Comparison of ENCODE assay signal across 12 mouse cellular contexts in genomic region chr4:126464892-126465235, GRCm38 (mm10). TPM values are rescaled to one million over a fixed set of nuclear protein-coding genes. Genes with fewer than 3 reads are reported as not detected.
DNase-seq lines count a peak whose midpoint lies in the region; ATAC-seq lines count a peak whose summit lies in the region.
"Had no signal": no experiment of that assay in that cellular context is flagged by ENCODE, and none has a peak within 500 bp of the region (broad histone marks: within the 10 kb centered on the region; RNA-seq: fewer than 3 reads in every experiment).

No protein-coding gene starts in this region.

- 22% methylated on average over 2 of the region's 2 CpGs for WGBS in heart, embryonic 12.5 days
- WGBS in forebrain, embryonic 11.5 days: 0% methylated on average over 2 of the region's 2 CpGs

- H3K9ac ChIP-seq in heart, embryonic 12.5 days: no peak overlapping the region
- peak overlapping the region; percentile 64 for H3K9ac ChIP-seq in forebrain, embryonic 11.5 days (ENCODE audit: low read length)
- H3K9ac ChIP-seq: embryonic facial prominence, embryonic 15.5 days had no signal

- no peaks in the 10 kb centered on the region for H3K27me3 ChIP-seq in heart, embryonic 12.5 days (replicated peaks)
- no peaks in the 10 kb centered on the region for H3K27me3 ChIP-seq in forebrain, embryonic 11.5 days (ENCODE audit: control insufficient read depth, insufficient read depth, low read length)
- H3K27me3 ChIP-seq: embryonic facial prominence, embryonic 15.5 days had no signal

- intact Hi-C loops in left cerebral cortex, postnatal 25 days (cut with DNase I): no loop called here

- DNase-seq in heart, adult 18-20 months: no peak
- DNase-seq in forebrain, embryonic 11.5 days (ENCODE audit: low spot score): peak; percentile 61
- DNase-seq in mesoderm, embryonic 11.5 days (ENCODE audit: low read depth, low spot score): peak; percentile 56
- DNase-seq in retina, embryonic 14.5 days (ENCODE audit: low spot score): peak; percentile 34
- no peak for DNase-seq in kidney, postnatal 4 days
- DNase-seq in left cerebral cortex, postnatal 25 days (ENCODE audit: low spot score in 2 of 2): no peak
- DNase-seq: gastrocnemius, postnatal 36 days; lung, postnatal 14 days had no signal

- H3K27ac ChIP-seq in heart, embryonic 12.5 days (ENCODE audit: poor library complexity, severe bottlenecking): no peak overlapping the region
- H3K27ac ChIP-seq in forebrain, embryonic 11.5 days (ENCODE audit: low read depth, low read length): peak overlapping the region; percentile 97

- peaks cover 42% of the 10 kb centered on the region for H3K4me1 ChIP-seq in heart, embryonic 12.5 days (replicated peaks)
- peaks cover 27% of the 10 kb centered on the region for H3K4me1 ChIP-seq in forebrain, embryonic 11.5 days (replicated peaks; ENCODE audit: control insufficient read depth, insufficient read depth, low read length)

- H3K36me3 ChIP-seq in heart, embryonic 12.5 days: peaks cover 9% of the 10 kb centered on the region
- H3K36me3 ChIP-seq in forebrain, embryonic 11.5 days (ENCODE audit: control insufficient read depth, insufficient read depth, low read length): no peaks in the 10 kb centered on the region; the same call in 1 of the 2 replicates

- no peaks in the 10 kb centered on the region for H3K9me3 ChIP-seq in heart, embryonic 12.5 days (replicated peaks)
- no peaks in the 10 kb centered on the region for H3K9me3 ChIP-seq in forebrain, embryonic 11.5 days (ENCODE audit: control insufficient read depth, low read length)
- H3K9me3 ChIP-seq: embryonic facial prominence, embryonic 15.5 days had no signal

- H3K4me2 ChIP-seq in heart, embryonic 12.5 days: 0 out of 2 replicates have a peak overlapping the region, but pooled peaks have one; percentile 5
- H3K4me2 ChIP-seq in forebrain, embryonic 11.5 days (ENCODE audit: low read depth, low read length, severe bottlenecking): peak overlapping the region; percentile 80

- ATAC-seq in heart, embryonic 12.5 days (ENCODE audit: insufficient number of reproducible peaks, low FRiP score): no peak
- ATAC-seq in forebrain, embryonic 11.5 days (replicated peaks; ENCODE audit: low FRiP score): no peak
- ATAC-seq in monocyte, adult 5-6 weeks (replicated peaks; ENCODE audit: insufficient number of reproducible peaks, low FRiP score, low TSS enrichment, poor library complexity, severe bottlenecking): no peak

- no peak overlapping the region for H3K4me3 ChIP-seq in heart, embryonic 12.5 days
- H3K4me3 ChIP-seq in forebrain, embryonic 11.5 days (ENCODE audit: low read depth, low read length): peak overlapping the region; percentile 93
- H3K4me3 ChIP-seq: embryonic facial prominence, embryonic 15.5 days; layer of hippocampus, adult 2 months had no signal

RNA-seq across cellular contexts. Expression of gene Ago1, which starts 3.5 kb away (rescaled TPM):
- polyA plus RNA-seq in heart, embryonic 12.5 days (2016; fragmentation: Nextera tagmentation; extraction: Ambion mirVana): 2.5 and 3.0 TPM in 2 replicates
- total RNA-seq in heart, adult 18-20 months (2021): 10 to 100 TPM; 10.4 to 12.0 TPM
- 23.2 and 26.8 TPM in 2 replicates for polyA plus RNA-seq in forebrain, embryonic 11.5 days (2014; fragmentation: Nextera tagmentation; extraction: Ambion mirVana)
- total RNA-seq in monocyte, adult 5-6 weeks (2017): 10.7 to 25.3 TPM (median 18.5 TPM) in 3 replicates
- total RNA-seq in left cerebral cortex, postnatal 25 days (2021): 10 to 100 TPM; 45.7 to 47.2 TPM

RNA-seq across cellular contexts. Expression of gene Ago3, which starts 35.5 kb away (rescaled TPM):
- polyA plus RNA-seq in heart, embryonic 12.5 days (2016; fragmentation: Nextera tagmentation; extraction: Ambion mirVana): 11.4 and 13.2 TPM in 2 replicates
- 10 to 100 TPM; 12.5 to 14.4 TPM for total RNA-seq in heart, adult 18-20 months (2021)
- 16.0 and 21.9 TPM in 2 replicates for polyA plus RNA-seq in forebrain, embryonic 11.5 days (2014; fragmentation: Nextera tagmentation; extraction: Ambion mirVana)
- total RNA-seq in monocyte, adult 5-6 weeks (2017): 3.9 to 11.1 TPM (median 6.4 TPM) in 3 replicates
- total RNA-seq in left cerebral cortex, postnatal 25 days (2021): 10 to 100 TPM; 35.9 to 36.0 TPM

Comparison
In these comparisons a context has a peak if more than half of its experiments do, and no peak if none do; other contexts are left out.
1. DNase-seq: peak in forebrain, embryonic 11.5 days (single experiment), mesoderm, embryonic 11.5 days (single experiment) and retina, embryonic 14.5 days (single experiment); none in heart, adult 18-20 months (0 of 2), kidney, postnatal 4 days (0 of 2) and left cerebral cortex, postnatal 25 days (0 of 2).